Mouse (Mus musculus): ENCODE measurements around the gene Tmbim1.

DNA sequence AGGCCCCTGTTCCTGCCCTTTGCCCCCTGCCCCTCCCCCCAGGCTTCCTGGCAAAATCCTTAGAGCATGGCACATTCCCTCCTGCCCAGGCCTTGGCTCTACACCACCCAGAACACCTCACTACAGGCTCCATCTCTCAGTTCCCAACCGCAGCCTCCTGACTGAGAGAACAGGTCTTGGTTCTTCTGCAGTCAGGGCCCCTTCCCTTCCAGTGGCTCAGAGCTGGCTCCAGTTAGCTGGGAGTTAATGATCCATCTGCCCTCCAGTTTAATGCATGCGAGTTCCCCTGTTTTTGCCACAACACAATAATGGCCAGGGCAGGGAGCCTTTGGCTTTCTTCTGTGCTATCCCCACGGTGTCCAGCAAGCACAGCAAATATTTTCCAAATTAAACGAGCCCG is 37.7 kb upstream of the Tmbim1 start:
- TF ChIP-seq CTCF (IDR thresholded peaks at IDR 0.05) (no peak), EP300 (IDR thresholded peaks at IDR 0.05; ENCODE audit: insufficient read depth, low read depth, low read length) (no peak)
